Mouse (Mus musculus) lung, embryonic 14.5 days (tissue): Measurements from ENCODE around the gene Cox6b2. TPM values are rescaled to one million over a fixed set of nuclear protein-coding genes. Genes with fewer than 3 reads are reported as not detected.
A peak's percentile ranks its signal among the peaks of the same experiment; 100 is the strongest.

Experiments
- ATAC-seq: fragments of 200-750 bp; cut with Nextera tagmentation; 2 replicates; pipeline ENCODE4 v1.8.0; 2017; ENCODE audit warnings: mild to moderate bottlenecking, moderate TSS enrichment, moderate library complexity; ENCODE audit not compliant: insufficient read depth
- DNase-seq: peaks from one replicate; pipeline ENCODE4 v3.0.0-alpha.2; 2015
- H3K27ac ChIP-seq: fragments of 300-500 bp; sonication (generic); 2 replicates; pipeline ENCODE4 v1.5.1; 2014; ENCODE audit warnings: low read depth, mild to moderate bottlenecking, moderate library complexity
- H3K27me3 ChIP-seq: fragments of 300-500 bp; sonication (generic); 2 replicates; pipeline ENCODE4 v1.6.1; 2014; ENCODE audit warnings: low read length, control low read depth; ENCODE audit not compliant: insufficient read depth
- H3K36me3 ChIP-seq: fragments of 300-500 bp; sonication (generic); 2 replicates; pipeline ENCODE4 v1.6.1; 2014; ENCODE audit warnings: control low read depth; ENCODE audit not compliant: insufficient read depth
- H3K4me1 ChIP-seq: fragments of 300-500 bp; sonication (generic); 2 replicates; pipeline ENCODE4 v1.6.1; 2014; ENCODE audit warnings: antibody characterized with exemption, control low read depth; ENCODE audit not compliant: insufficient read depth
- H3K4me2 ChIP-seq: fragments of 300-500 bp; sonication (generic); 2 replicates; pipeline ENCODE4 v1.6.1; 2014; ENCODE audit warnings: mild to moderate bottlenecking
- H3K4me3 ChIP-seq: fragments of 300-500 bp; sonication (generic); 2 replicates; pipeline ENCODE4 v1.5.1; 2014; ENCODE audit warnings: low read depth, low read length
- H3K9ac ChIP-seq: fragments of 300-500 bp; sonication (generic); 2 replicates; pipeline ENCODE4 v1.6.1; 2014
- H3K9me3 ChIP-seq: fragments of 300-500 bp; sonication (generic); 2 replicates; pipeline ENCODE4 v1.6.1; 2016; ENCODE audit warnings: low read depth, low read length, control low read depth
- CTCF ChIP-seq: IDR thresholded peaks from 2 replicates; pipeline ENCODE4 v1.5.1; 2016; ENCODE audit warnings: antibody characterized with exemption, low read depth
- WGBS: fragments of 180-500 bp; shearing (Covaris S2); extraction: QIAGEN DNeasy Blood & Tissue Kit; methylation state at CpG from one replicate; pipeline ENCODE4 v1.1.7; 2014; 5-methylcytosine and 5-hydroxymethylcytosine counted together
- polyA plus RNA-seq: library from polyadenylated mRNA; unstranded; fragments of >200 nt; fragmentation: Nextera tagmentation; extraction: Ambion mirVana; gene quantifications from 2 replicates; pipeline ENCODE4 v1.2.1, GENCODE M21; 2014

Gene Cox6b2
- polyA plus RNA-seq, 1 experiment from 2014 or later = 37.3 TPM

GRCm38 (mm10) chr7:4739041-4739543 lies 13.8 kb downstream of the Cox6b2 start:
- H3K4me1 ChIP-seq = peaks cover 5% of the 10 kb centered on the region; the same call in 1 of the 2 replicates
- no peak for ATAC-seq
- H3K27ac ChIP-seq = peak overlapping the region; percentile 19; the same call in 1 of the 2 replicates
- peak overlapping the region; percentile 27 for H3K4me3 ChIP-seq
- WGBS = 47% methylated on average over 10 of the region's 10 CpGs
- H3K9ac ChIP-seq = no peak overlapping the region
- no peak for TF ChIP-seq CTCF
- H3K36me3 ChIP-seq = peaks cover 16% of the 10 kb centered on the region
- no peaks in the 10 kb centered on the region for H3K9me3 ChIP-seq
- H3K4me2 ChIP-seq = peak overlapping the region; percentile 60
- H3K27me3 ChIP-seq = no peaks in the 10 kb centered on the region
- no peak for DNase-seq

DNA sequence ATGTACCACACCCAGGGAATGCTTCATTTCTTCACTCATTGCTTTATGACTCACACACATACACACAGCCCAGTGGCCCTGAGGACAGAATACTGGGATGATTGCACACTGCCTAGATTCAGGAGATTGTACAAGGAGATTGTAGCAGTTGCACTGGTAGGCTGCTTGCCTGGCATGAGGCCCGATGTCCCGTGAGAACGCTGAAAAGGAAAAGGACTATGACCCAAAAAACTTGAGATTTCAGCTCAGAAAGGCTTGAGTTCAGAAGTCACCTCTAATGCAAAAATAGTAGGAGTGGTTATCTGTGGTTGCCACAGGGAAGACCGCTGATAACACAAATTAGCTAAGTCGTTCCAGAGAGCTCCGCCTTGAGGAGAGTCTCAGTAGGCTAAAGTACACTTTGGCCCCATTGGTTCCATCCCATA lies 19.9 kb downstream of the Cox6b2 start:
- Histone ChIP-seq H3K36me3 (no peaks in the 10 kb centered on the region), H3K9me3 (no peaks in the 10 kb centered on the region), H3K4me2 (no peak overlapping the region), H3K27ac (no peak overlapping the region), H3K4me1 (no peaks in the 10 kb centered on the region), H3K9ac (no peak overlapping the region), H3K27me3 (no peaks in the 10 kb centered on the region), H3K4me3 (no peak overlapping the region)
- no peak for ATAC-seq
- no peak for TF ChIP-seq CTCF
- DNase-seq = no peak
- 49% methylated on average over 6 of the region's 6 CpGs for WGBS

DNA sequence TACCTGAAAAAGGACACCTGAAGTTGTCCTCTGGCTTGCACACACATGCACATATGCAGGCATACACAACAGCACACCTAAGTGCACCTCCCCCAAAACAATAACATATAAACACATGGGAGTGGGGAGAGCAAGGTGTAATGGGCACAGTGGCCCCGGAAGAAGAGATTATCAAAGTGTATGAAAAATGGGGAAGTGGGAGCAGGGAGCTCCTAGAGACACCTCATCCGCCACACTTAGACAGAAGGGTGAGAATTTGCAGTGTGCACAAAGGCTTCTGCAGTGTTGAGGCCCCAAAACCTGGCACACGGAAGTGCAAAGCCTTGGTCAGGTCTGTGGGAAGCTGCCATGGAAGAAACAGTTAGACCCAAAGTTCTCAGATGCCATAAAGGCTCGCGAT lies 21.8 kb downstream of the Cox6b2 start:
- TF ChIP-seq CTCF = no peak
- H3K9ac ChIP-seq = no peak overlapping the region

DNA sequence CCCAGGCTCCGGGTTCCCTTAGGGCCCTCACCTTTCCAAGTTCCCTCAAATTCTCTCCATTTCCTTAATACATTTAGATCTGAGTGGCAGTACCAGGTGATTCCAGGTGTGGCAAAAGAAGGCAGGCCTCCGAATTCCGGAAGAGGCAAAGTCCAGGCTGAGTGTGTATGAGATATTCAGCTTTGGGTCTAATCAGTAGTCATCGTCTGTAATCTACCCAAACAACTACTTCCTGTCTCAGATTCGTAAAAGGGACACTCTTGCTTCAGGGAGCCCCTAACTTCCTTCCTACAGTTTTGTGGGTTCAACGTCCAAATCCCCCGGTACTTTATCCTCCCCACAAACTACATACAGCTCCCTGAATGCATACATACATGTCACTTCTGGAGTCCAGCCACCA lies 27.7 kb downstream of the Cox6b2 start, which contains the start of gene Tmem150b:
Gene Tmem150b, minus strand, starts transcription at position 81 of the 400 bp plus-strand sequence.
- no peak for DNase-seq

More for the DNA sequence above, 21.8 kb downstream of the Cox6b2 start:
- DNase-seq (no peak), ATAC-seq (no peak)
- 75% methylated on average over 5 of the region's 5 CpGs for WGBS
- H3K4me1 ChIP-seq = no peaks in the 10 kb centered on the region
- H3K4me3 ChIP-seq = no peak overlapping the region
- no peaks in the 10 kb centered on the region for H3K27me3 ChIP-seq
- no peaks in the 10 kb centered on the region for H3K9me3 ChIP-seq
- H3K27ac ChIP-seq = no peak overlapping the region
- no peaks in the 10 kb centered on the region for H3K36me3 ChIP-seq
- no peak overlapping the region for H3K4me2 ChIP-seq

DNA sequence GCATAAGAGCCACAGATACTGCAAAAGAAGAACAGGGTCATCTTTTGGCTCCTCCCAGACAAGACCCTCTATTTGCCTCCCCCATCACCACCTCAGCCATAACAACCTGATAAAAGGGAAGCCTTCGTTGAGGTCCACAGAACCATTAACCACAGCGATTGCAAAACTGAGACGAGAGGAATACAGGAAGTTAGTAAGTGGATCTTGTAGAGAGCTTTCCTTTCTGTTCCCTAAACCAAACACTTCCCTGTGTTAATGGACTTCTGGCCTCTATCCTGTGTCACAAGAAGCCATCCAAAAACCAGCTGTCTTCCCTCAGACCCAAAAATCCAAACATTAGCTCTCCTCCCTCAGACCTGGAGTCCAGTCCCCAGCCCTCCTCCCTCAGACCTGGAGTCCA lies 28.5 kb downstream of the Cox6b2 start:
- H3K9me3 ChIP-seq = no peaks in the 10 kb centered on the region
- no peak for TF ChIP-seq CTCF
- H3K27ac ChIP-seq = no peak overlapping the region
- DNase-seq (peak; percentile 23), ATAC-seq (no peak)
- no peak overlapping the region for H3K9ac ChIP-seq
- WGBS = 29% methylated on average over 3 of the region's 3 CpGs
- H3K27me3 ChIP-seq = no peaks in the 10 kb centered on the region
- no peaks in the 10 kb centered on the region for H3K36me3 ChIP-seq
- no peaks in the 10 kb centered on the region for H3K4me1 ChIP-seq
- no peak overlapping the region for H3K4me3 ChIP-seq
- no peak overlapping the region for H3K4me2 ChIP-seq

More for the DNA sequence above, 27.7 kb downstream of the Cox6b2 start, which contains the start of gene Tmem150b:
- TF ChIP-seq CTCF = no peak
- no peak within 1 kb of the TSS for H3K4me3 ChIP-seq
- no peak within 1 kb of the TSS for H3K9ac ChIP-seq
- WGBS = 67% methylated on average over 7 of the region's 7 CpGs
- no peaks in the 10 kb centered on the region for H3K27me3 ChIP-seq
- H3K9me3 ChIP-seq = no peaks in the 10 kb centered on the region
- no peaks in the 10 kb centered on the region for H3K4me1 ChIP-seq
- H3K36me3 ChIP-seq = no peaks in the 10 kb centered on the region
- no peak within 1 kb of the TSS for H3K4me2 ChIP-seq
- H3K27ac ChIP-seq = no peak within 1 kb of the TSS
- ATAC-seq = no peak

GRCm38 (mm10) chr7:4723508-4723907 lies 29.4 kb downstream of the Cox6b2 start:
- no peak overlapping the region for H3K27ac ChIP-seq
- no peak for TF ChIP-seq CTCF
- no peaks in the 10 kb centered on the region for H3K4me1 ChIP-seq
- H3K4me3 ChIP-seq = peak overlapping the region; percentile 23; the same call in 1 of the 2 replicates
- H3K9me3 ChIP-seq = no peaks in the 10 kb centered on the region
- DNase-seq = peak; percentile 23
- H3K27me3 ChIP-seq = no peaks in the 10 kb centered on the region
- 39% methylated on average over 12 of the region's 12 CpGs for WGBS
- H3K9ac ChIP-seq = no peak overlapping the region
- peak; percentile 73; the same call in 1 of the 2 replicates for ATAC-seq
- no peaks in the 10 kb centered on the region for H3K36me3 ChIP-seq
- H3K4me2 ChIP-seq = peak overlapping the region; percentile 50

DNA sequence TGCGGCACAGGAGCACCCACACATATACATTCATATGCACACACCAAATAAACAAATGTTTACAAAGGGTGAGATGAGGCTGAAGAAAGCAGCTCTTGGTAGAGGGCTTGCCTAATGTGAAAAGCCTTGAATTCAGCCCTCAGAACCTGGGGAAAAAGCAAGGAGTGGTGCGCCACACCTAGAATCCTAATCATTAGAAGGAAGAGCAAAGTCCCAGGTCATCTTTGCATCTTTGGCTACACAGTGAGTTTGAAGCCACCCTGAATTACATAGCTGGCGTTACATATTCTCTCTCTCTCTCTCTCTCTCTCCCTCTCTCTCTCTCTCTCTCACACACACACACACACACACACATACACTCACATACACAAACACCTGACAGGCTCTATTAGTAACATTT lies 33.6 kb downstream of the Cox6b2 start:
- WGBS = 84% methylated on average over 3 of the region's 3 CpGs
- no peak overlapping the region for H3K9ac ChIP-seq
- no peaks in the 10 kb centered on the region for H3K4me1 ChIP-seq
- H3K4me2 ChIP-seq = no peak overlapping the region
- H3K27me3 ChIP-seq = no peaks in the 10 kb centered on the region
- TF ChIP-seq CTCF = no peak
- no peak overlapping the region for H3K27ac ChIP-seq
- peaks cover 25% of the 10 kb centered on the region for H3K36me3 ChIP-seq
- no peaks in the 10 kb centered on the region for H3K9me3 ChIP-seq
- ATAC-seq (no peak), DNase-seq (no peak)
- no peak overlapping the region for H3K4me3 ChIP-seq
